Mouse (Mus musculus): ENCODE data around the gene Tspan31. TPM values are rescaled to one million over a fixed set of nuclear protein-coding genes. Genes with fewer than 3 reads are reported as not detected.

The Tspan31 gene
- 81.6 and 84.6 TPM in 2 replicates for polyA plus RNA-seq (2012; rRNA removed)

GRCm38 (mm10) chr10:127070190-127071121 is at the start of gene Tspan31:
Gene Tspan31 (minus strand): TSS chr10:127070264.
- peaks cover 4% of the 10 kb centered on the region; the same call in 1 of the 2 replicates for H3K4me1 ChIP-seq (ENCODE audit: control insufficient read depth, insufficient read depth, low read length)
- WGBS, result under 1% methylated on average over 36 of the region's 36 CpGs
- TF ChIP-seq POLR2A (IDR thresholded peaks at IDR 0.05; ENCODE audit: borderline replicate concordance, insufficient read depth, low read length), result peak; percentile 74; the same call in 1 of the 2 replicates
- no peak for TF ChIP-seq CTCF (IDR thresholded peaks at IDR 0.05; ENCODE audit: borderline replicate concordance, insufficient read depth, low read depth, low read length)
- H3K27ac ChIP-seq (ENCODE audit: insufficient read depth, low read length), result peak within 1 kb of the TSS; percentile 57
- H3K4me3 ChIP-seq (replicated peaks; ENCODE audit: insufficient read depth, low read depth, low read length), result peak within 1 kb of the TSS; percentile 91
- peak; percentile 90 to 97 for DNase-seq
- no peaks in the 10 kb centered on the region for H3K27me3 ChIP-seq (ENCODE audit: control insufficient read depth, insufficient read depth, low read length)

GRCm38 (mm10) chr10:127119229-127119628 is 49.2 kb upstream of the Tspan31 start:
- Histone ChIP-seq H3K27ac (ENCODE audit: insufficient read depth, low read length) (no peak overlapping the region), H3K27me3 (ENCODE audit: control insufficient read depth, insufficient read depth, low read length) (no peaks in the 10 kb centered on the region), H3K4me1 (ENCODE audit: control insufficient read depth, insufficient read depth, low read length) (peaks cover 3% of the 10 kb centered on the region; the same call in 1 of the 2 replicates), H3K4me3 (replicated peaks; ENCODE audit: insufficient read depth, low read depth, low read length) (no peak overlapping the region)
- 91% methylated on average over 10 of the region's 10 CpGs for WGBS
- no peak for DNase-seq
- no peak for TF ChIP-seq POLR2A (IDR thresholded peaks at IDR 0.05; ENCODE audit: borderline replicate concordance, insufficient read depth, low read length)
- no peak for TF ChIP-seq CTCF (IDR thresholded peaks at IDR 0.05; ENCODE audit: borderline replicate concordance, insufficient read depth, low read depth, low read length)

GRCm38 (mm10) chr10:127118470-127118869 is 48.4 kb upstream of the Tspan31 start:
- WGBS, result 92% methylated on average over 11 of the region's 11 CpGs
- no peaks in the 10 kb centered on the region for H3K27me3 ChIP-seq (ENCODE audit: control insufficient read depth, insufficient read depth, low read length)
- TF ChIP-seq POLR2A (IDR thresholded peaks at IDR 0.05; ENCODE audit: borderline replicate concordance, insufficient read depth, low read length), result no peak
- no peak for TF ChIP-seq CTCF (IDR thresholded peaks at IDR 0.05; ENCODE audit: borderline replicate concordance, insufficient read depth, low read depth, low read length)
- H3K27ac ChIP-seq (ENCODE audit: insufficient read depth, low read length), result no peak overlapping the region
- DNase-seq, result no peak
- no peak overlapping the region for H3K4me3 ChIP-seq (replicated peaks; ENCODE audit: insufficient read depth, low read depth, low read length)
- H3K4me1 ChIP-seq (ENCODE audit: control insufficient read depth, insufficient read depth, low read length), result peaks cover 3% of the 10 kb centered on the region; the same call in 1 of the 2 replicates

- TF ChIP-seq POLR2A (IDR thresholded peaks at IDR 0.05; ENCODE audit: borderline replicate concordance, insufficient read depth, low read length), result no peak
- no peak; the same call in 1 of the 2 replicates for TF ChIP-seq CTCF (IDR thresholded peaks at IDR 0.05; ENCODE audit: borderline replicate concordance, insufficient read depth, low read depth, low read length)
- Histone ChIP-seq H3K4me1 (ENCODE audit: control insufficient read depth, insufficient read depth, low read length) (no peaks in the 10 kb centered on the region), H3K27ac (ENCODE audit: insufficient read depth, low read length) (no peak overlapping the region), H3K27me3 (ENCODE audit: control insufficient read depth, insufficient read depth, low read length) (no peaks in the 10 kb centered on the region), H3K4me3 (replicated peaks; ENCODE audit: insufficient read depth, low read depth, low read length) (no peak overlapping the region)
- DNase-seq, result no peak
- 74% methylated on average over 2 of the region's 2 CpGs for WGBS
Measured at GRCm38 (mm10) chr10:127115068-127115467, 45.0 kb upstream of the Tspan31 start.

GRCm38 (mm10) chr10:127114408-127114807 is 44.3 kb upstream of the Tspan31 start:
- Histone ChIP-seq H3K4me3 (replicated peaks; ENCODE audit: insufficient read depth, low read depth, low read length) (no peak overlapping the region), H3K27me3 (ENCODE audit: control insufficient read depth, insufficient read depth, low read length) (no peaks in the 10 kb centered on the region), H3K4me1 (ENCODE audit: control insufficient read depth, insufficient read depth, low read length) (no peaks in the 10 kb centered on the region), H3K27ac (ENCODE audit: insufficient read depth, low read length) (no peak overlapping the region)
- WGBS, result 94% methylated on average over 11 of the region's 11 CpGs
- TF ChIP-seq POLR2A (IDR thresholded peaks at IDR 0.05; ENCODE audit: borderline replicate concordance, insufficient read depth, low read length), result no peak
- no peak for TF ChIP-seq CTCF (IDR thresholded peaks at IDR 0.05; ENCODE audit: borderline replicate concordance, insufficient read depth, low read depth, low read length)
- DNase-seq, result no peak

GRCm38 (mm10) chr10:127111001-127111887 is 41.2 kb upstream of the Tspan31 start:
- no peak for DNase-seq
- no peak overlapping the region for H3K27ac ChIP-seq (ENCODE audit: insufficient read depth, low read length)
- TF ChIP-seq CTCF (IDR thresholded peaks at IDR 0.05; ENCODE audit: borderline replicate concordance, insufficient read depth, low read depth, low read length) (peak; percentile 20; the same call in 1 of the 2 replicates), POLR2A (IDR thresholded peaks at IDR 0.05; ENCODE audit: borderline replicate concordance, insufficient read depth, low read length) (no peak)
- no peak overlapping the region for H3K4me3 ChIP-seq (replicated peaks; ENCODE audit: insufficient read depth, low read depth, low read length)
- 89% methylated on average over 15 of the region's 15 CpGs for WGBS
- no peaks in the 10 kb centered on the region for H3K27me3 ChIP-seq (ENCODE audit: control insufficient read depth, insufficient read depth, low read length)
- H3K4me1 ChIP-seq (ENCODE audit: control insufficient read depth, insufficient read depth, low read length), result no peaks in the 10 kb centered on the region

- Histone ChIP-seq H3K27me3 (ENCODE audit: control insufficient read depth, insufficient read depth, low read length) (no peaks in the 10 kb centered on the region), H3K27ac (ENCODE audit: insufficient read depth, low read length) (no peak overlapping the region), H3K4me1 (ENCODE audit: control insufficient read depth, insufficient read depth, low read length) (peaks cover 3% of the 10 kb centered on the region), H3K4me3 (replicated peaks; ENCODE audit: insufficient read depth, low read depth, low read length) (no peak overlapping the region)
- WGBS, result 40% methylated on average over 3 of the region's 3 CpGs
- TF ChIP-seq CTCF (IDR thresholded peaks at IDR 0.05; ENCODE audit: borderline replicate concordance, insufficient read depth, low read depth, low read length), result no peak
- no peak for TF ChIP-seq POLR2A (IDR thresholded peaks at IDR 0.05; ENCODE audit: borderline replicate concordance, insufficient read depth, low read length)
- no peak for DNase-seq
Measured at GRCm38 (mm10) chr10:127108262-127108583, 38.2 kb upstream of the Tspan31 start.

Data from cerebellum, adult 2 months (tissue).